Mouse (Mus musculus): ENCODE results near the gene Krtap3-1. TPM values are rescaled to one million over a fixed set of nuclear protein-coding genes. Genes with fewer than 3 reads are reported as not detected.
"Not testable (repeated sequence)": the region's sequence is repeated elsewhere in the genome, so short reads cannot be mapped to it uniquely, and the experiment has no call there.

Gene Krtap3-1
- polyA plus RNA-seq (2012; rRNA removed) (not detected in 2 replicates), polyA plus RNA-seq (2014; fragmentation: Nextera tagmentation; extraction: Ambion mirVana) (not detected in 2 replicates)

DNA sequence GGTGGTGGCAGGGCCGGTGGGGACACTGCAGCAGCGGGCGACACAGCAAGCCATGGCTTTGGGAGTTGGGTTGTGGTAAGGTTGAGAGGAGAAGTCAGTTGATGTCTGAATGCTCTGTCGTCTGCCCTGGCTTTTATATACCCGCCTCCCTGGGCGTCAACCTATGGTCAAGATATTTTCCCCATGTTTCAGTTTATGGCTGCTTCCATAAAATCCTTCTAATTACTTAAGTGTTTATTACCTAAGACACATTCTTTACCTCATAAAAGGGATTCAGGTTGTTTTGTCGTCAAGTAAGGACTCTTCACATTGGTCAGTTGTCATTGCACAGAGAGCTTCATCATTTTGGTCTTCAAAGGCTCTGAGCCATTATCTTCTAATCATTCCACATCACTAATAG lies at the start of gene Krtap3-1:
Gene Krtap3-1 (minus strand): TSS at position 101 of the 400 bp plus-strand sequence.
- Histone ChIP-seq H3K4me3 (ENCODE audit: insufficient read depth in 1 of 2, low read depth in 2 of 2, low read length in 2 of 2) (no peak within 1 kb of the TSS), H3K9ac (replicated peaks) (no peak within 1 kb of the TSS), H3K27ac (no peak within 1 kb of the TSS), H3K27me3 (ENCODE audit: control insufficient read depth, insufficient read depth, low read length) (no peaks in the 10 kb centered on the region), H3K4me1 (replicated peaks; ENCODE audit: control insufficient read depth in 2 of 2, insufficient read depth in 2 of 2, low read length in 1 of 2) (no peaks in the 10 kb centered on the region), H3K4me2 (ENCODE audit: low read depth) (no peak within 1 kb of the TSS), H3K9me3 (ENCODE audit: control insufficient read depth, low read length) (no peaks in the 10 kb centered on the region), H3K36me3 (replicated peaks; ENCODE audit: control insufficient read depth, insufficient read depth, low read depth) (no peaks in the 10 kb centered on the region)
- no peak for TF ChIP-seq EP300 (IDR thresholded peaks at IDR 0.05; ENCODE audit: low read depth)
- TF ChIP-seq CTCF (IDR thresholded peaks at IDR 0.05; ENCODE audit: low read depth): no peak
- ATAC-seq (ENCODE audit: insufficient read depth) (no peak), DNase-seq (ENCODE audit: low read depth in 3 of 3, low spot score in 3 of 3) (no peak)
- WGBS (ENCODE audit: insufficient replicate concordance): 70% methylated on average over 7 of the region's 7 CpGs

DNA sequence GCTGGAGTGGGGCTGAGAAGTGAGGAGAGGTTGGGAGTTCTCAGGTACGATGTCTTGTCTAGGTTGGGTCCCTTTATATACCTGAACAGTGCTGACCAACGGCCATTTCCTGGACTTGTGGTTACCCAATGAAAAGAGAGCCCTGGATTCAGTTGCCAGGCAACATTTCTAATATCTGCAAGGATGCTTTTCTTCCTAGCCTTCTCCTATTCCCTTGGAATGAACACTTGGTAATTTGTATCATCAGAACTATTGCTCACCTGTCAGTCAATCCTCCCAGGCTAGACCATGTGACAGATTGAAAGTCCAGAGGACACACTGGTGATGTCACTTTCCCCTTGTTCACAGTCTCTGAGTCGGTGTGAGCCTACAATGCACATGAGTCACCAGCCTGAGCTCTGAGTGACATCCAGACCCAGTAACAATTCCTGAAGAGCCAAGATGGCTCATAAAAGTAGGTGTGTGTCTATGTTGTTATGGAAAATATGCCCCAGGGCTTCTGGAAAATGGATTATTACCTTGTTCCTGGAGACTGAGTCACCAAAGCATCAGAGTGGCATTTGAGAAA lies 48.5 kb upstream of the Krtap3-1 start, which contains the start of gene Krtap2-4:
Gene Krtap2-4 (minus strand): TSS at position 51 of the 568 bp plus-strand sequence.
- Histone ChIP-seq H3K9me3 (ENCODE audit: control insufficient read depth, low read length) (no peaks in the 10 kb centered on the region), H3K27me3 (ENCODE audit: control insufficient read depth, insufficient read depth, low read length) (no peaks in the 10 kb centered on the region), H3K4me1 (replicated peaks; ENCODE audit: control insufficient read depth in 2 of 2, insufficient read depth in 2 of 2, low read length in 1 of 2) (no peaks in the 10 kb centered on the region), H3K4me2 (ENCODE audit: low read depth) (no peak within 1 kb of the TSS), H3K9ac (replicated peaks) (no peak within 1 kb of the TSS), H3K36me3 (replicated peaks; ENCODE audit: control insufficient read depth, insufficient read depth, low read depth) (no peaks in the 10 kb centered on the region), H3K4me3 (ENCODE audit: insufficient read depth in 1 of 2, low read depth in 2 of 2, low read length in 2 of 2) (no peak within 1 kb of the TSS), H3K27ac (no peak within 1 kb of the TSS)
- WGBS (ENCODE audit: insufficient replicate concordance): 42% methylated on average over 3 of the region's 3 CpGs
- no peak for TF ChIP-seq EP300 (IDR thresholded peaks at IDR 0.05; ENCODE audit: low read depth)
- TF ChIP-seq CTCF (IDR thresholded peaks at IDR 0.05; ENCODE audit: low read depth): no peak
- no peak for ATAC-seq (ENCODE audit: insufficient read depth)
- DNase-seq (ENCODE audit: low read depth in 3 of 3, low spot score in 3 of 3): no peak

- H3K4me3 ChIP-seq (ENCODE audit: insufficient read depth in 1 of 2, low read depth in 2 of 2, low read length in 2 of 2); H3K27ac ChIP-seq; H3K4me1 ChIP-seq (replicated peaks; ENCODE audit: control insufficient read depth in 2 of 2, insufficient read depth in 2 of 2, low read length in 1 of 2); H3K4me2 ChIP-seq (ENCODE audit: low read depth); H3K9me3 ChIP-seq (ENCODE audit: control insufficient read depth, low read length); ATAC-seq (ENCODE audit: insufficient read depth); H3K27me3 ChIP-seq (ENCODE audit: control insufficient read depth, insufficient read depth, low read length); DNase-seq (ENCODE audit: low read depth in 3 of 3, low spot score in 3 of 3); H3K36me3 ChIP-seq (replicated peaks; ENCODE audit: control insufficient read depth, insufficient read depth, low read depth); H3K9ac ChIP-seq (replicated peaks): not testable (repeated sequence)
- WGBS (ENCODE audit: insufficient replicate concordance): 44% methylated on average over 1 of the region's 2 CpGs
Measured at GRCm38 (mm10) chr11:99610089-99610488, 43.7 kb upstream of the Krtap3-1 start, which contains the start of gene Gm11937. TSS of gene Gm11937 (minus strand) at chr11:99610189.

- TF ChIP-seq CTCF (IDR thresholded peaks at IDR 0.05; ENCODE audit: low read depth) (no peak), EP300 (IDR thresholded peaks at IDR 0.05; ENCODE audit: low read depth) (no peak)
- H3K9me3 ChIP-seq (ENCODE audit: control insufficient read depth, low read length): no peaks in the 10 kb centered on the region
- no peak for DNase-seq (ENCODE audit: low read depth in 3 of 3, low spot score in 3 of 3)
- no peak overlapping the region for H3K9ac ChIP-seq (replicated peaks)
- no peak overlapping the region for H3K27ac ChIP-seq
- no peaks in the 10 kb centered on the region for H3K36me3 ChIP-seq (replicated peaks; ENCODE audit: control insufficient read depth, insufficient read depth, low read depth)
- no peaks in the 10 kb centered on the region for H3K27me3 ChIP-seq (ENCODE audit: control insufficient read depth, insufficient read depth, low read length)
- no peak overlapping the region for H3K4me3 ChIP-seq (ENCODE audit: insufficient read depth in 1 of 2, low read depth in 2 of 2, low read length in 2 of 2)
- WGBS (ENCODE audit: insufficient replicate concordance): 45% methylated on average over 1 of the region's 1 CpGs
- no peak overlapping the region for H3K4me2 ChIP-seq (ENCODE audit: low read depth)
- ATAC-seq (ENCODE audit: insufficient read depth): no peak
- H3K4me1 ChIP-seq (replicated peaks; ENCODE audit: control insufficient read depth in 2 of 2, insufficient read depth in 2 of 2, low read length in 1 of 2): no peaks in the 10 kb centered on the region
Measured at GRCm38 (mm10) chr11:99609126-99609525, 42.7 kb upstream of the Krtap3-1 start.

- H3K9ac ChIP-seq (replicated peaks); DNase-seq (ENCODE audit: low read depth in 3 of 3, low spot score in 3 of 3); H3K27ac ChIP-seq; H3K4me2 ChIP-seq (ENCODE audit: low read depth); H3K36me3 ChIP-seq (replicated peaks; ENCODE audit: control insufficient read depth, insufficient read depth, low read depth); ATAC-seq (ENCODE audit: insufficient read depth); H3K9me3 ChIP-seq (ENCODE audit: control insufficient read depth, low read length); H3K4me3 ChIP-seq (ENCODE audit: insufficient read depth in 1 of 2, low read depth in 2 of 2, low read length in 2 of 2); H3K27me3 ChIP-seq (ENCODE audit: control insufficient read depth, insufficient read depth, low read length); H3K4me1 ChIP-seq (replicated peaks; ENCODE audit: control insufficient read depth in 2 of 2, insufficient read depth in 2 of 2, low read length in 1 of 2): not testable (repeated sequence)
- WGBS (ENCODE audit: insufficient replicate concordance): 50% methylated on average over 1 of the region's 1 CpGs
Measured at GRCm38 (mm10) chr11:99603208-99603607, 36.8 kb upstream of the Krtap3-1 start, which contains the start of gene Gm11938. TSS of gene Gm11938 (minus strand) at chr11:99603308.

- H3K4me3 ChIP-seq (ENCODE audit: insufficient read depth in 1 of 2, low read depth in 2 of 2, low read length in 2 of 2); H3K27me3 ChIP-seq (ENCODE audit: control insufficient read depth, insufficient read depth, low read length); H3K4me1 ChIP-seq (replicated peaks; ENCODE audit: control insufficient read depth in 2 of 2, insufficient read depth in 2 of 2, low read length in 1 of 2); DNase-seq (ENCODE audit: low read depth in 3 of 3, low spot score in 3 of 3); H3K27ac ChIP-seq; ATAC-seq (ENCODE audit: insufficient read depth); H3K36me3 ChIP-seq (replicated peaks; ENCODE audit: control insufficient read depth, insufficient read depth, low read depth); H3K9me3 ChIP-seq (ENCODE audit: control insufficient read depth, low read length); H3K4me2 ChIP-seq (ENCODE audit: low read depth); H3K9ac ChIP-seq (replicated peaks): not testable (repeated sequence)
- WGBS (ENCODE audit: insufficient replicate concordance): 64% methylated on average over 6 of the region's 6 CpGs
Measured at GRCm38 (mm10) chr11:99597742-99598141, 31.3 kb upstream of the Krtap3-1 start, which contains the start of gene Krtap9-3. TSS of gene Krtap9-3 (minus strand) at chr11:99598105.

Data from liver, embryonic 14.5 days (tissue).